Mouse (Mus musculus) kidney, postnatal 10 days (tissue): ENCODE measurements around the gene Calm3.

Experiments used
- DNase-seq: peaks from one replicate; pipeline ENCODE4 v3.0.0; 2021; ENCODE audit warnings: mixed read lengths

The Calm3 gene

DNA sequence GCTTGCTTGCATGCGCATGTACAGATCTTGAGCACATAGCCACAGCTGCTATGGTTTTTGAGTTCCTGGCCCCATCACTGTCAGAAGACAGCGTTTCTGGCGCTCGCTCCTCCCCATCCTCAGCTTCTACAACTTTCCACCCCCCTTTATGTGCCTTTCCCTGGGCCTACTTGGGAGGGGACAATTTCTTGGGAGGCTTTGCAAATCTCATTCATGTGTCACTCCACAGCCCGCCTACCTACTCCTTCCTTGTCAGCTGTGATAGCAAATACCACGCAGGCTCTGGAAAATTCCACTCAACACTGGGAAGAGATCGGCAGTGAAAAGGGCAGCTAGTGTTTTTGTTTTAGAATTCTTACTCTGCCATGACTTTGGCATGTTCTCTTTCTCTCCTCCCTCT, 16.4 kb upstream of the Calm3 start:
- DNase-seq, result peak; percentile 52

DNA sequence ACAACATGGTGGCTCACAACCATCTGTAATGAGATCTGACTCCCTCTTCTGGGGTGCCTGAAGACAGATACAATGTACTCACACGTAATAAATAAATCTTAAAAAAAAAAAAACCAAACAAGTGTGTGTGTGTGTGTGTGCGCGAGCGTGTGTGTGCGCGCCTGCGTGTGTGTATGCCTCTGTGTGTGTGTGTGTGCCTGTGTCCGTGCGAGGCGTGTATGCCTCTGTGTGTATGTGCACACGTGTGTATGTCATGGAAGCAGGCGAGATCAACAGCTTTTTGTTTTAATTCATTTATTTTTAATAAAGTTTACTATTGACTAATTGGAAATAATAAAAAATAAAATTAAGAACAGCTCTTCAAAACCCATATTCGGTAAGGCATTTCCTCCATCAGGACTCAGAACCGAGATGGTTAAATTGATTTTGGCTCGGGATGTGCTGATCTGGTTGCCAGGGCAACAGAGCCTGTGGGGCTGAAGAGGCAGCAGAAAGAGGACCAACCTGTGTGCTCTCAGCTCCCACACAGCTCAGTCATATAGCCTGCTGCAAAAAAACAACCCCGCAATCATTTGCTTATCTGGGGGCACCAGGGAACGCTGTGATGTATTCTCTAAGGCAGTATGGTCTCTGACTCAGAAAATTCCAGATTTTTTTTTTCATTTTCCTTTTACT, 14.3 kb upstream of the Calm3 start:
- DNase-seq, result no peak

DNA sequence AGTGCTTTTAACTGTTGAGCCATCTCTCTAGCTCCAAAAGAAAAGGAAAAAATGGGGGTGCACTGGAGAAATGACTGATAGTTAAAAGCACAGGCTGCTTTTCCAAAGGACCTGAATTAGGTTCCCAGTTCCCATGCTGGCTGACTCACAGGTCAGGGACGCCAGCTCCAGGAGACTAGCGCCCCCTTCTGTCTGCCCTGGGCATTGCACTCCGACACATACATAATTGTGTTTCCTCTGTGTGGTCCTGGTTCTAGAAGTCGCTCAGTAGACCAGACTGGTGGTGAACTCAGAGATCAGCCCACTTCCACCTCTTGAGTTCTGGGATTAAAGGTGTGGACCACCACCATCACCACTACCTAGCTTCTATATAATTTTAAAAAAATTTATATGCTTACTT, 13.4 kb upstream of the Calm3 start:
- DNase-seq, result peak; percentile 34

DNA sequence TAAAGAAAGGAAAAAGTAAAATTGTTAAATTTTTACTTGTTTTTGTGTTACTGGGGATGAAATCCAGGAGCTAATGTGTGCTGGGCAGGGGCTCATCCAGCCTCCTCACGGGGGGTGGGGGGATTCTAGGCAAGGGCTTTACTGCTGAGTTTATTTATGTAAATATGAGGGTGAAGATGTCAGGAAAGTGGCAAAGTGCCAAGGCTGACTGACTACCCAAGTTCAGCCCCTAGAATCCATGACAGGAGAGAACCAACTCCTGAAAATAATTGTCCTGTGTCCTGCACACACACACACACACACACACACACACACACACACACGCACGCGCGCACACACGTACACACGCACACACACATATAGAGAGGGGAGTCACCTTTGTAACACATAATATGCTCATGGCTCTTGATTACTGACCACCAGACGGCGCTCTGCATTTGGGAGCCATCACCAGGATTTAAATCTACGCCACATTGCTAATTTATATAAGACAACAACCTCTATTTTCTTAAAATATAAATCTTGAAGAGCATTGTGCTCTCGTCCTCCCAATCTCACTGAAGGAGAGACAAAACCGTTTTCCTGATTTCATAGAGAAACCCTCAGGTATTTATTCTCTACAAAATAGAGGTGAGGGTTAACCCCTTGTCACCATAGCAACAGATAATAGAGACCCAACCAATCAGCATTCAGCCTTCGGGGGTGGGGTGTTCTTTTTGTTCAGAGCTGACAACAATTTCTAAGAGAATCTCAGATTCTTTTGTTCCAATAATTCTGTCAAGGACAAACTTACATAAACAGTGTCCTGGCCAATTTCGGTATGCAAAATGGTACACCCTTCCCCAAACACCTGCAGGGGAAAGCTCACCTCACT, 9.0 kb upstream of the Calm3 start:
- peak; percentile 80 for DNase-seq

DNA sequence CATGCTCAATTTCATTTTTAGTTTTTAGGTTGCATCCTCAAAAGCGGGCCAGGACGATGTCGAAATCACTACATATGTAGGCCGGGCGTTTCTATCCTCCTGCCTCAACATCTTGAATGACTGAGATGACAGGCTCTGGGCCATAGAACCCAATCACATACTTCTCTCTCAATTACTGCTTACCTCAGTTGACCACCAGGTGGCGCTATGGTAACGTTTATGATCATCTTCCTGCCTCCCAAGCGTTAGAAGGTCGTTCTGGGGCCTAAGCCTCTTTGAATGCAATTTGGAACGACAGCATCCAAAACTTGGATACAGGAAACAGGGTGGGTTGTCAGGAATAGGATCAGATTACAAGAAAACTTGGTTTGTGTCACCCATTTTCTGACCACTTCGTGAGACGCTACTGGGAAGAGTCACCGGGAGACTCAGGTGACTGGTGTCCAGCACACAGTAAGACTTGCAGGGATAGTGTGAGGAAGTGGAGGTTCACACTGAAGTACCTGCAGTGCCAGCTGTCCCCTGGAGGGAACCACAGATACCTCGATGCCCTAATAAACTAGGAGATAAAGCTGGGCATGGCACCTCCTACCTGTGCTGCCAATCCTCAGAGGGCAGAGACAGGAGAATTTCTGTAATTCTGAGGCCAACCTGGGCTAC, 8.2 kb upstream of the Calm3 start:
- DNase-seq, result peak; percentile 91

DNA sequence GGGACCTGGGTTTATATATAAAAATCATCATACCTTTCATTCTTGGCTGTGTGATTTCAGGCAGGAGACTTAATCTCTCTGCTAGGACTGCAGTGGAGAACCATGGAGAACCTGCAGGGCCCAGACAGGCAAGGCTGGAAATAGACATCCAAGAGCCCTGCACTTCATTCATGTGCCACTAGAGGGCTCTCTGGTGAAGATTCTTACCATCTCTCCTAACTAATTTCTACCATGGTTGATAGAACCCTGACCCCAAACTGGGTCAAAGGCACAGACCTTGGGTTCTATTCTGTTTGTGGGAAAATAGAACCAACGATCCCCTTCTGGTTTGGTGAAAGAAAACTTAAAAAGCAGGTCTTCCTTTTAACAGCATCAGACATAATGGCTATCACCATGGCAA, 6.9 kb upstream of the Calm3 start:
- DNase-seq, result peak; percentile 85

DNA sequence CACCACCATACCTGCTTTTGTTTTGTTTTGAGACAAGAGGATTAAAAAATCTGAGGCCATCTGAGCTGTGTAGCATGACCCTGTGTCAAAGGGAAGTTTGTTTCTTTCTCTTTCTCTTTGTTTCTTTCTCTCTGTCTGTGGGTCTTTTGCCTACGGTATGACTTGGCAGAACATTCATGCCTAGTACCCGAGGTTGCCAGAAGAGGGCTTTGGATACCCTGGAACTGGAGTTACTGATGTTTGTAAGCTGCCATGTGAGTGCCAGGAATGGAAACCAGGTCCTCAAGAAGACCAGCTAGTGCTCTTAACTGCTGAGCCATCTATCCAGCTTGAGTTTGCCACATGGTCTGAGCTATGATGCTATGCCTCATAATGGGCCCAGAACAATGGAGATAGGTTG, 4.4 kb upstream of the Calm3 start:
- DNase-seq, result no peak

DNA sequence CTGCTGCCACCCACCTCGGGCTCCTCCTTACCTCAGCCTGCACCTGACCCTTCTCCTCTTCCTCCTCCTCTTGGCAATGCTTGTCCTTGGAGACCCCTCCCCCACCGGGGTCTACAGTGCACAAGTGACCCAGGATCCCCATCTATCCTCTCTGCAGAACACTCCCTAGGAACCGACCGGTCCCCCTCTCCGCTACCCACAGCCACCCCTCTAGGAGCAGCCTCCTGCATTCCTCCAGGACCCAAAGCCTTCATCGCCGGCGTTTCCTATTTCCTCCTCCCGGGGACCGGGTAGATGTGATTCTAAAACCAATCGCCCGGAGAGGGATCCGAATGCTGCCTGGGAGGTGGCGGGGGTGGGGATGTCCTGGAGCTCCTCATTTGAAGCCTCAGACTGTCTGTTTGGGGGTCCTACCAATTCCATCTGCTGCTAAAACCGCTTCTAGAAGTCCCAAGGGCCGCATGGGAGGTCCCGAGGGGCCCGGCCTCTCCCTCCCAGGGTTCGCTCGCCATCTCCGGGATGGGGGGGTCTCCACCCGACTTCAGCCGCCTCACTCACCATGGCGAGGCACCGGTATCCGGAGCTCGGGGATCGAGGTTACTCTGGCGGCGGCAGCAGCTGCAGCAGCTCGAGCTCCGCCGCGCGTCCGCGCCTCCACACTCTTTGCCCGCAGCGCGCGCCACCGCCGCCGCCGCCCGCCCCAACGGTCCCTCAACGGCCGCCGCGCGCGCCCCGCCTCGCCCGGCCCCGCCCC, 454 bp downstream of the Calm3 start:
- no peak for DNase-seq

DNA sequence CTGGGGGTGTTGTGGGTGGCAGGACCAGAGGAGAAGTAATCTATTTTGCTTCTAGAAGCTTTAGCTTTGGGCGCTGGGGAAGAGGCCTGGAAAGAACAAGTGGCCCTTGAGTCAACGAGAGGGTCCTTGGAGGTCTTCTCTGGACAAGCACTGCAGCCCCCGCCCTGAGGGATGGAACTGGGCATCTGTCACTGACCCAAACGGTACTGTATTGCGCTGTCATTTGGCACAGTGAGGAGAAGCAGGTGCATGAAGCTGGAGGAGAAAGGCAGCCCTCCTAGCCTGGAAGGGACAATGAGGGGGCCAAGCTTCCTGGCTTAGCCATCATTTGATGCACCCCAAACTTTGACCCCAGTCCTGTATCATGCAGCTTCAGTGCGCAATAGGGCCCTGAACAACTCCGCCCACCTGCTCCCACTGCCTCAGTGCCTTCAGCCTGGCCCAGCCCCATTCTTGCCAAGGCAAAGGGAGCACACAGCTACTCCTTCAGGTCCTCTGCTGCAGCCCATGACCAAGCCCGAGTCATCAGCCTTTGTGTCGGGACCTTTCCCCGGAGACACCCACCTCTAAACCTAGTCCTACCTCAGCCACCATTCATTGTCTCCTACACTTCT, 1.4 kb downstream of the Calm3 start:
- DNase-seq, result peak; percentile 65

DNA sequence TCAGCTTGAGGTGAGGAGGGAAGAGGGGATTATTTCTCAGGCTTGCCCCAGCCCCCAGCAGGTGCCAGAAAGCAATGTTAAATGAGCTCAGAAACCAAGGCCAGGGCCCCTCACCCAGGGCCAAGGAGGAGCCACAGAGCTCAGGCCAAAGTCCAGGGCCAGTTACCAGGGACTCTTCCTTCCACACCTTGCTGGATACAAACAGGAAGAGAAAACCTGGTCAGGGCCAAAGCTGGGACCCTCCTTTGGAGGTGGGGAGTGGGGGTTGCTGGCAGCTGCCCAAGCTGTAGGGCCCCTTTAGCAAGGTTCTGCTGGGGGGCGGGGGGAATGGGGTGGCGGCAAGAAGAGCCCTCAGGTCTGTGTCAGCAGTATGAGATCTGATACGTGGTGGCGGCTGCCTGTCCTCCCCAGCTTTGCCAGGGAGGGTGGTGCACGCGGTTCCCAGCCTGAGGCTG, 2.0 kb downstream of the Calm3 start:
- DNase-seq, result peak; percentile 60

DNA sequence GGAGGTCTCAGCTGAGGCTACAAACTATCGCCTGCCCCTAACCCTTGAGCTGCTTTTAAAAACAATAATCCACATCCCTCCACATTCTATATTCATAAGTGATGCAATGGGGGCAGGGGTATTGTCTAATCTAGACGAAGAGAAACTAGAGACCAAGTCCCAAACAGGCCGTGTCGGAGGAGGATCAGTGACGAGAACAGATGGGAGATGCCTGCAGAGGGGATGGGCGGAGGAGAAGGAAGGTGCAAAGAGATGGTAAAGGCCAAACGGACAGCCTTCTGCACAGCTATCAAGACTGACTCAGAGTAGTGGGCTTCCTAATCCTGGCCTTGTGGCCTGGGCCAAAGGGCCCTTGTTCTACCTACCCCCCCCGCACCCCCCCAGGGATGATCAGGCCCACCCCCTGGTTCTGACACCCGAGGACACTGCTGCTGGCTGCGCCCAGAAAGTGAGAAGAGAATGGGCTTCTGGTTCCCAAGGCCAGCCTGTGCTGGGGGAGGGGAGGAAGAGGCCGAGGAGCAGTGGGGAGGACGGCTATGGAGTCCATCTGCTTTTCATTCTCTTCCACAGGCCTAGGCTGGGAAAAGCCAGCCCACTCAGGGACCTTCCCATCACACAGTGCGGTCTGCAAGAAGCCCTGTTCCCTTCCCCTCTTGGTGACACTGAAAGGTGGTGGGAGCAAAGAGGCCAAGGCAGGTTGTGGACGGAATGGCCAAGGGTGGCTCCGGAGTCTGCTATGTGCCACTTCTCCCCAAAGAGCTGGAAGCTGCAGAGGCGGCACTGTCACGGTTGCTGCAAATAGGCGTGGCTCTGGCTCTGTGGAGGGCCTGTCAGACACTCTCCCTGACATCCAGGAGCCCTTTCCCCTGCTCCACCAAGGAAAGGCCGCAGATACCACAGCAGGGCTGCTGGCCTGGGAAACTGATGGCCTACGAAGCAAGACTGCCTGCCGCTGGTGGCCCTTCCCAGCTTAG, 2.8 kb downstream of the Calm3 start:
- DNase-seq, result peak; percentile 63

DNA sequence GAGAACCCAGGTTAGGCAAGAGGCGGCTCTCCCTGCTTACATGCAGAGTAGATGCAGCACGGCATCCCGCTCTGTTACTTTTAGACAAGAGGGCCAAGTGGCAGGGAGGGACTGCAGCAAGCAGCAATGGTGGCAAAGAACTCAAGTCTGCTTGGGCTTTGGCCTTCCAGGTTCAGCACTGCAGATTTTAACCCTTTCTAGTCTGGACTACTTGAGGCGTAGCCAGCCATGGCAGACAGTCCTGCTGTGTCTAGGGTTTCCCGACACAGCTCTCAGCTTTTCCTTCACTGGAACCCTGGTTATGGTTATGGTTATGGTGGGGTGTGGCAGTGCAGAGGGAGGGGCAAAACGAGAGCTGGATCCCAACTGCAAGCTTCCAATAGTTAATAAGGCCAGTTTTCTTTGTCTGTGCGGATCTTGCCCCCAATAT, 3.7 kb downstream of the Calm3 start:
- no peak for DNase-seq

DNA sequence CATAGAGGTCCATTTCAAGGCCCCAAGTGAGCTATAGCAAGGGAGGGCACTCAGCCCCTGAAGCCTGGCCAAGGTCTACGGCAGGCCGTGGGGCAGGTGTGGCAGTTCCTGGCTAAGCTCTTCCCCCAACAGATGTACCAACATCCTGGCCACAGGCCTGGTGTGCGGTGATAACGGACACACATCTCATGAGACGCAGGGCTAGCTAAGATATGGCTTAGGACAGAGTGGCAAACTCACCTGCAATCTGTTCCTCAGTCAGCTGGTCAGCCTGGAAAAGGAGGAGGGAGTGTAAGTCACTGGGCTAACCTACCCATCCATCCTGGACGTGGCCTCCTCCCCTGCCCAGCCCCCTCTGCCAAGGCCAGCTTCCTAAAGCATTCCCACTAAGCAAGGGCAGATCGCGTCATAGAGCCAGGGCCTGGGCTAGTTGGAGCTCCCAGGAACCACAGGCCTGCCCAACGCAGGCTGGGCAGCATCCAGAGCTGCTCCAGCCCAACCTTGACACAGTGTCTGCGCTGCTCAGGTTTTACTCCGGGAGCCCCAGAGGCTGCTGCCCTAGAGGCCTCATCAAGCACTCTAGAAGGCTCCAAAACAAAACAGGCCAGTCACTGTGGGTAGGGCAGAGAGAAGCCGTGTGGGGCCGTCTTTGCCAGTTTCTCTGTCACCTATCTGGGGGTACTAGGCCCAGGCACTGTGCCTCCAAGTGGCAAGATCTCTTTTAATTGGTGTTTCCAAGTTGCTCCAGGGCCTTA, 4.3 kb downstream of the Calm3 start:
- no peak for DNase-seq

DNA sequence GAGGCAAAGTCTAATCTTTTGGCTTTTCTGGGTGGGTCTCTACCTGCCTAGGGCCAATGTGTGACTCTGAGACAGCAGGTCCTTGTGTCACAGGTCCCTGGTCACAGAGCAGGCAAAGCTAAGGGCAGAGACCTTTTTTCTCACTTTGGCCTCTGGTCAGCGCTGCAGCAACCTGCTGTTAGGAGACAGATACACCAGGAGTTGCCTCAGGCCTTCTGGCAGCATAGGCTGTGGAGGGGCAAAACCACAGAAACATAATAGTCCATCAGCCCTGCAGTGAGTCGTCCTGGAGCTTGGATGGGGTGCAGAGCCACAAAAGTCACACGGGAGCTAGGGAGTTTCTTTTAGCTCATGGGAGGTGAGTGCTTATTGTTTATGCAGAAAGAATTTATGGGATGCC, 5.2 kb downstream of the Calm3 start:
- no peak for DNase-seq

DNA sequence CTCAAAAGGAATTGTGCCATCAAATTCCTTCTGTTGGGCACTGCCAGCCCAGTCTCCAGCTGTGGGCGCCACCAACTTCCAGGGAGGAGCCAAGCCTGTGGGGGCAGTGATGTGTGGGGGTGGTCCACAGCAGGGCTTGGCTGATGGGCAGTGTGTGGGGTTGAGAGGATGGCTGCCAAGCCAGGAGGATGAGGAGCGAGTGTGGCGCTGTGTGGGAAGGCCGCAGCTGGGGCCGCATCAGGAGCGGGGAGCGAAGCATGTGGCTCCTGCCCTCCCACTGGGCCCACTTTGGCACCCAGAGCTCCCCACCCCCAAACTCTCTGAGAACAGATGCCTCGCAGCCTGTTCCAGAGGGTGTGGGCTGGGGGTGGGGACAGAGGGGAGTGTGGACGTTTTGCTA, 5.9 kb downstream of the Calm3 start:
- DNase-seq, result no peak

DNA sequence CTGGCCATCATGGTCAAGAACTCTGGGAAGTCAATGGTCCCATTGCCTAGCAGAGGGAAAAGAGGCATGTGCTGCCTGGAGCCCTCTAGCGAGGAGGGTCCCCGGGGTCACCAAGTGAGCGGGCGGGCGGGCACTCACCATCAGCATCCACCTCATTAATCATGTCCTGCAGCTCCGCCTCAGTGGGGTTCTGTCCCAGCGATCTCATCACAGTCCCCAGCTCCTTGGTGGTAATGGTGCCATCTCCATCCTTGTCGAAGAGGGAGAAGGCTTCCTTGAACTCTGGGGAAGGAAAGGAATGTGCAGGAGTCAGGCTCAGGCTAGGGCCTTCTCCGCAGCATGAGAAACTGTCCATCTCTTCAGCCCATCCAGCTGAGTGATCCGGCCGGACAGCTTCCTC, 6.5 kb downstream of the Calm3 start:
- DNase-seq, result no peak

DNA sequence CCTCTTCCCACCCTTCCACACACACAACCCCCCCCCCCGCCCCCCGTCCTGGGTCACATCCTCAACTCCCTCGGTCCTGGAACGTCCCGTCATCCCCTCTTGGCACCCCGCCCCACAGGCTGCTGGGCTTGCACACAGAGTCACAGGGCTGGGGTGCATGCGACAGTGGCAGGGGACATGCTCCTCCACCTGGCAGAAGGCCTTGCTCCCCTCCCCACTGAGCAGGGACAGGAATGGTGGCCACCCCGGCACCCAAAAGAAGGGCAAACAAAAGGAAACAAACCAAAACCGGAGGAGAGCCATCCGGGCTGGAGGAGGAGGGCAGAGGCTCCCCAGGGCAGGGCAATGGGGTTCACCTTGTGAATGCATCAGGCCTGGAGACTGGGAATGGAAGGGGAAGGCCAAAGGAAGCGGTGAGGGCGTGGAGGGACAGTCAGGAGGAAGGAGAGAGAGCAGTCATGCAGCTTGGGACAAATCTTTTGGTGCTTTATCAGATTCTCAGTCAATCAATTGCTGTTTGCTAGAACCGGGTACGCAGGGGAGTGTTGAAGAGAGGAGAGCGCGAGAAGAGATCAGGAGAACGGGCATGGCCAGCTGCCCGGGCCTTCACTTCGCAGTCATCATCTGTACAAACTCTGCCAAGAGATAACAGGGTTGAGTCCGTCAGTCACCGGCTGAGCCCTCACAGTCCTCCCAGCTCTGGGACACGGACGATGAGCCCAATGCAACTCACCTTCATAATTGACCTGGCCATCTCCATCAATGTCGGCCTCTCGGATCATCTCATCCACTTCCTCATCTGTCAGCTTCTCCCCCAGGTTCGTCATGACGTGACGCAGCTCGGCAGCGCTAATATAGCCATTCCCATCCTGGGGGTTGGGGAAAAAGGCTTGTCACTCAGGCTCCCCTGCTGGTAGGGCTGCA, 7.3 kb downstream of the Calm3 start:
- DNase-seq, result peak; percentile 77

DNA sequence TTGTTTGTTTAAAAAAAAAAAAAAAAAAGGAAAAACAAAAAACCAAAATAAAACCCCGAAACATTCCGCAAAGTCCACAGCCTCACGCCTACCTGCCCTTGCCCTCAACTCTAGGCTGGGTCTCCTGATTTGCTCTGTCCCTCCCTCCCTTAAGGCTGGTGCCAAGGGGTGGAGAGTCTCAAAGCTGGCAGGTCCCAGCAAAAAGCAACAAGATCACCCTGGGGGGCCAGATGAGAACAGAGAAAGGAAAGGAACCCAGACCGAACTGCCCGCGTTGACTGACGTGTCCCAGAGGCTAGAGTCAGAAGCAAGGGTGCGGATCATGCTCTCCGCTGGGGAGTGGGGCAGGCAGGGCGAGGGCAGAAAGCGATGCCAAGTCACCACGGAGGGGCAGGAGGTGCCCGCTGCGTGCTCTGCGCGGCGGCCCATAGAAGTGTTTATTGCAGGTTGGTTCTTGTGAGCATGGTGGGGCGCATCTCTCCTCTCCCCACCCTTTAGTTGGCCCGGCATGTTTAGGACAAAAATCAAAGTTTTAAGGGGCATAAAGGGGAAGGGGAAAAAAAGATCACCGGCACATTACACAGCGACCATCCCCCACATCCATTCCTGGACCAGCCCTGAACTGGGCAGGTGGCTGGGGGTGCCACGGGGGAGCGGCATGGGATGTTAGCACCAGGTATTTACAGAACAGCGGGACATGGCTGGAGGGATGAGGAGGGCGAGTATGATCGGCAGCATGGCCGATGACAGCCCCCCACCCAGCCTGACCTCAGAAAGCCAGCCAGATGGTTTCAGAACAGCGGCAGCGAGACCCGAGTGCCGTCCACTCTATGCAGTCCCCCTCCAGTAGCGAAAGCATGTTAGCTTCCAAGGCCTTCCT, 8.2 kb downstream of the Calm3 start:
- DNase-seq, result no peak
